Mouse (Mus musculus) monocyte, adult 5-6 weeks (primary cell): ENCODE results near the gene Znfx1. TPM values are rescaled to one million over a fixed set of nuclear protein-coding genes. Genes with fewer than 3 reads are reported as not detected.
"Not testable (repeated sequence)": the region's sequence is repeated elsewhere in the genome, so short reads cannot be mapped to it uniquely, and the experiment has no call there.

Experiments
- ATAC-seq: fragments of 153-309, 156-312 bp; replicated peaks from 2 replicates; pipeline ENCODE4 v1.8.0; 2017; ENCODE audit warnings: mild to moderate bottlenecking; ENCODE audit not compliant: low TSS enrichment, insufficient number of reproducible peaks, severe bottlenecking, poor library complexity, low FRiP score
- total RNA-seq: library from RNA; stranded (forward); fragments of 200-1000, 200-491, 200-594 nt; gene quantifications from 3 replicates; pipeline ENCODE4 v1.2.3, GENCODE M21; 2017

The Znfx1 gene
- total RNA-seq, 1 experiment from 2014 or later, result 29.7 TPM

DNA sequence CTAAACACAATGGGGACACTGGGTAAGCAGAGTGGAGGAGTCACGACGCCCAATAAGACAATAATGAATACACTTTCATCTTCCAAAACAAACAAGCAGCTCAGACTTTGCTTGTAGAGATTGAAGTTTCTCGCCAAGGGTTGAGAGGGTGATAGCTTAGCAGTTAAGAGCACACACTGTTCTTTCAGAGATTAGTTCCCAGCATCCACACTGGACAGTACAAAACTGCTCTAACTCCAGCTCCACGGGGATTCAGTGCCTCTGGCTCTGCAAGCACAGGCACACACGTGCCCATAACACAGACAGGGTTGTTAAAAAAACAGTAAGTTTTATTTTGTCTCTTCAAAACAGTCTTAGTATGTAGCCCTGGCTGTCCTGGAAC is 5.9 kb downstream of the Znfx1 start:
- no peak for ATAC-seq

- ATAC-seq, result no peak
Observed at GRCm38 (mm10) chr2:167056210-167056941, 6.4 kb downstream of the Znfx1 start.

GRCm38 (mm10) chr2:167055386-167055785 is 7.4 kb downstream of the Znfx1 start:
- ATAC-seq, result no peak

- no peak for ATAC-seq
Observed at GRCm38 (mm10) chr2:167053127-167053844, 9.5 kb downstream of the Znfx1 start.

- ATAC-seq, result no peak
Observed at GRCm38 (mm10) chr2:167048698-167049358, 14.0 kb downstream of the Znfx1 start.

GRCm38 (mm10) chr2:167048223-167048622 is 14.6 kb downstream of the Znfx1 start:
- no peak for ATAC-seq

GRCm38 (mm10) chr2:167043400-167044121 is 19.3 kb downstream of the Znfx1 start:
- ATAC-seq, result no peak

GRCm38 (mm10) chr2:167039386-167039785 is 23.4 kb downstream of the Znfx1 start:
- ATAC-seq, result no peak

DNA sequence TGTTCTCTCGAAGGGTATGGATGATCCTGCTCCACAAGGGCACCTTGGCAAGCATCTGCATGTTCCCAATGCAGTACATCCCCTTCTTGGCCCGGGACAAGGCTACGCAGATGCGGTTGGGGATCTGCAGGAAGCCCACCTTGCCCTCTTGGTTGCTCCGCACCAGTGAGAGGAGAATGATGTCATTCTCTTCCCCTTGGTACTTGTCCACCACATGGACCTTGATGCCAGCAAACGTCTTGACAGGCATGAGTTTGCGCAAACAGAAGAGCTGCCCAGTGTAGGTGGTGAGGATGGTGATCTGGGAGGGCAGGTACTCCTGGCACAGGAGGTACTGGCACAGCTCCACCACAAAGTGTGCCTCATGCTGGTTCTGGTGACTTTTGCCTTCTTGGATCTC is 24.1 kb downstream of the Znfx1 start:
- no peak for ATAC-seq

DNA sequence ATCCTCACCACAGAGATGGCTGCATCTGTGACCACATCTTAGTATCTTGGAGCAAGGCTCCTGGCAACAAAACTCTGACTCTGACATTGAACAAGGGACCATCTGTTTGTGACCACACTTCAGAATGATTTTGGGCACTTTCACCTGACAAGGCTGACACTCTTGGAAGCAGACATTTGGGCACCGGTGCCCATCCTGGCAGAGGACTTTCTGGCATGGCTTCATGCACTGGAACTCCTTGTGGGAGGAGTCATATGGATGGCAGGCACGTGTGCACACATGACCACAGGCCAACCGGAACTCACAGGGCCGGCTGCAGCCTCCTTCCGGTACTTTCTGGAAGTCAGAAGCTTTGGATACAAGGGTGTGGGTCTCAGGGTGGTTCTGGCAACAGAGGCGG is 24.5 kb downstream of the Znfx1 start:
- no peak for ATAC-seq

DNA sequence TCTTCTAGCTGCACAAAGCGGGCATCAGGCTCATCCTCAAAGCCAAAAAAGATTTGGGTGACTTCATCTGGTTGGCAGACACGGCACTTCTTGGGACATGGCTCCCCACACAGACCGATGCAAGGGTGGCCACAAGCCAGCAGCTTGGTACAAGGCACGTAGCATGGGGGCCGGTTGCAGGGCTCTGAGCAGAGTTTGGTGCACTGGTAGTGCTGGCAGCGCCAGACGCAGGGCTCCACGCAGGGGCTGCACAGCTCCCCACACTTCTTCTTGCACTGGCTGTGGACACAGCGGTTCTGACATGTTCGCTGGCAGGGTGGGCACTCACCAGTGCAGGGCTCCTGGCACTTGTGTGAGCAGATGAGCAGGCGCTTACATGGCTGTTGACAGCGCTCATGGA is 25.1 kb downstream of the Znfx1 start:
- ATAC-seq, result no peak

DNA sequence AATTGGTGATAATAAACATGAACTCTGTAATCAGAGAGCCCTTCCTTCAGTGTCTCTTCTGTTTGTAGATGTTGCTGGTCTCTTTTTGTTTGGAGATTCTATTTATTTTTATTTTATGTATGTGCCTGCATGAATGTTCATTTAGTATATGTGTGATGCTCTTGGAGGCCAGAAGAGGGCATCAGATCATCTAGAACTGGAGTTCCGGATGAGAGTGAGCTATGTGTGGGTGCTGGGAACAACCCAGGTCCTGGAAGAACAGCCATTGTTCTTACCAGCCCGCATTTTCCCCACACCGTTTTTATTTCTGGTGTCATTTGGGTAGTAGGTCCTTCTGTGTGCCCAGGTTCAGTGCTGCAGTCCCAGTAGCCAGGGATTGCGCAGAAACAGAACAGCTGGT is 32.3 kb downstream of the Znfx1 start:
- ATAC-seq, result no peak

GRCm38 (mm10) chr2:167028553-167028952 is 34.3 kb downstream of the Znfx1 start:
- ATAC-seq, result no peak

GRCm38 (mm10) chr2:167019396-167019795 is 43.4 kb downstream of the Znfx1 start:
- no peak for ATAC-seq

DNA sequence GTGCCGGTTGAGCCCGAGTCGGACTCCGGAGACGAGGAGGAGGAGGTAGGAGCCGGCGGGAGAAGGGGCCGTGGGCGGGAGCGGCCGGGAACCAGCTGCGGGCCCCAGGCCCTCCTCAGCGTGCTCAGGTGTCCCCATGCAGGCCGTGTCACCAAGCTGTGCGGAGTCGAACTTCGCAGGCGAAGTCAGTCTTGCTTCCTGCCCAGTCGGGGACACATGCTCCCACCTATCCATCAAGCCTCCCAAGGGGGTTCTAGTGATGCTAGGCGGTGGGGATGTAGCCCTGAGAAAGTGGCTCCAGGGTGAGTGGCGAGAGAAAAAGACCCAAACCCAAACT is 47.5 kb downstream of the Znfx1 start:
- ATAC-seq, result no peak

DNA sequence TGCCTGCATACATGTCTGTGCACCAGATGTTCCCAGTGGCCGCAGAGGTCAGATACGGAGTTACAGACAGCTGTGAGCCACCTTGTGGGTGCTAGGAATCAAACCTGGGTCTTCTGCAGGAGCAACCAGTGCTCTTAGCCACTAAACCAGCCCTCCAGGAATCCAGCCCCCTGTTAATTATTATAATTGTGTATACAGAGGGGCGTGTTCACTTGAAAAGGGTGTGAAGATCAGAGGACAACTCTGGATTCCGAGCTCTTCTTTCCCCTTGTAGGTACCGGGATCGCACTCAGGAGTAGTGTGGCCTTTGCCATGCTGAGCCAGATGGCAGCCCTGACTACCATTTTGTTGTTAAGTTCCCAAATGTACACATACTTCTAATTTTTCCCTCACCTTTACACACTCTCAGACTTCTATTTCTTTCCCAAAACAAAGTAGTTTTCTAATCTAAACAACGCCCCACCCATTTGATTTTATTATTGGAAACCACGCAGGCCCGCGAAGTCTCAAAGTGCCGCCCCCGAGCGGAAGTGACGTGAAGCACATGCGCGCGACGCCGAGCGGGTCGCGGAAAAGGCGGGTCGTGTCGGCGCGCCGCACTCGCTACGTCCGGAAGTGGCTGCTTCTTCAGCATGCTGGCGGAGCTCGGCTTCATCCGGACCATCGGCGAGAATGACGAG is 48.0 kb downstream of the Znfx1 start, which contains the start of gene Ddx27:
Gene Ddx27 (plus strand): TSS at position 492 of the 680 bp plus-strand sequence.
- peak; percentile 89 for ATAC-seq

- no peak for ATAC-seq
Observed at GRCm38 (mm10) chr2:167010546-167010945, 52.3 kb downstream of the Znfx1 start.

DNA sequence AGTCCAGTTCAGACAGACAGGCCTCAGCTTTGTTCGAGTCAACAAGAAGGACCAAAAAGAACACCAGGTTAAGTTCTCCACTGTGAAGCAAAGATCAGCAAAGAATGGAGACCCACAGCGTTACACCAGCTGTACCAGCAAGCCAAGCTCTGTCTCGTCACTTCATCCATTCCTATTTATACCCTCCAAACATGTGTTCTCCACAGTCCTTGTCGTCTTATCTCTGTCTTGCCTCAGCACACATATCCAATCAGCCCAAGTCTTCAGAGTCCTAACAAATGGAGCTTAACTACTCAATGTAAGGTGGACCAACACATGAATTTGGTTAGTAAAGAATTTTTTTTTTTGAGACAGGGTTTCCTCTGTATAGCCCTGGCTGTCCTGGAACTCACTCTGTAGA is 53.3 kb downstream of the Znfx1 start:
- no peak for ATAC-seq

DNA sequence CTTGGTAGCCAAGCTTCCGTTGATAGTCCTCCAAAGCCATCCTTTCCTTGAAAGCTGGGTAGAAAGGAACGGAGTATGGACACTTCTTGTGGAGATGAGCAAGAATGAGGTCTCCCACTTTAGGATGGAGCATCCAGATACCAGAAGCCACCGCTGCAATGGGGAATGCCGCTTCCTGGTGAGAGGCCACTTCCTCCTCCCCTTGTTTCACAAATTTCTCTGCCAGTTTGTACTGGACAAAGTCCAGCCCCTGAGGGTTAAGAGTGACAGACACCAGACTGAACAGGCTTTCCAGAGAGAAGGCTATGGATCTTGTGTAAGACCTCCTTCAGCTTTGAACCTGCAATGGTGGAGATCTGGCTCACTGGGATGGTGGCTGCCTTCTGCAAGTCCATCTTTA is 55.2 kb downstream of the Znfx1 start:
- not testable (repeated sequence) for ATAC-seq
